Mouse (Mus musculus): ENCODE results near the gene Cfap45.

GRCm38 (mm10) chr1:172535116-172535515 lies 14.5 kb downstream of the Cfap45 start:
- TF ChIP-seq CTCF (IDR thresholded peaks at IDR 0.05; ENCODE audit: extremely low read depth, insufficient read depth, insufficient read length, insufficient replicate concordance) (no peak), POLR2A (IDR thresholded peaks at IDR 0.05; ENCODE audit: low read depth, low read length) (no peak)
